Mouse (Mus musculus) thymus, adult 2 months (tissue): ENCODE measurements around the gene Ccdc110.

Experiments
- CTCF ChIP-seq: fragments of 200-500 bp; IDR thresholded peaks from 2 replicates; pipeline ENCODE4 v1.5.1; 2012; ENCODE audit warnings: mild to moderate bottlenecking, control low read depth, low read length, moderate library complexity, borderline replicate concordance; ENCODE audit not compliant: control insufficient read depth, poor library complexity, insufficient read depth; ENCODE audit errors: extremely low read depth
- POLR2A ChIP-seq: fragments of 200-500 bp; IDR thresholded peaks from 2 replicates; pipeline ENCODE4 v1.6.1; 2012; ENCODE audit warnings: mild to moderate bottlenecking, low read length, control low read depth, moderate library complexity; ENCODE audit not compliant: control insufficient read depth, poor library complexity, insufficient read depth; ENCODE audit errors: extremely low read depth

- TF ChIP-seq CTCF (no peak), POLR2A (no peak)
Observed at GRCm38 (mm10) chr8:45913707-45914106, 20.7 kb upstream of the Ccdc110 start.
